Mouse (Mus musculus): Measurements from ENCODE around the gene Ticam1.

DNA sequence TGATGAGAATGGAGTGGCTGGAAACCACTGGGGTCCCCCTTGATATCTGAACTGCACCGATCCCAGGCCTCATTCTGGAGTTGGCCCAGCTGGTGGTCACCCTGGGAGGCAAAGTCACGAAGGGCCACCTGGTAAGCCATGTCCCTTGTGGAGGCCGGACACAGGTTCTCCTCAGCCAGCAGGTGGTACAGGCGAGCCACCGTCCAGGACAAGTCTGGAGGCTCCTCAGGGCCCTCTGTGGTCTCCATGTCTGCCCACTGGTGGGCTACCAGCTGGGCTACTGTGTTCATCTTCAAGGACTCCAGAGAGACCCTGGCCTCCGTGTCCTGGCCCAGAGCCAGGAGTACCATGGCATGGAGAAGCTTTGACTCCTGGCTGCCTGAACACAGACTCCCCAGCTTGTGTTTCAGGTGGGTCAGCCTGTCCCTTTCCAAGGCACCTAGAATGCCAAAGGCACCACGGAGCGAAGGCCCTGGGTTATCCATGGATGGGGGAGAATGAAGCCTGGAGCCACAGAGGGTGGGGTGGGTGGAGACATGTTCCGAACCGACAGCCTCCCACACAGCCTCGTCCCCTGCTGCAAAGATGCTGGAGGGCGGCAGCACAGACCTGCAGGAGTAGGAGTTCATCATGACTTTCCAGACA lies 4.9 kb downstream of the Ticam1 start:
- TF ChIP-seq CTCF (IDR thresholded peaks at IDR 0.05; ENCODE audit: extremely low read depth, insufficient read length, insufficient replicate concordance, low read depth, low read length) (no peak), POLR2A (IDR thresholded peaks at IDR 0.05; ENCODE audit: low read depth, low read length) (no peak)

All from small intestine, adult 2 months (tissue).